Mouse (Mus musculus): ENCODE data around the gene Ormdl2. TPM values are rescaled to one million over a fixed set of nuclear protein-coding genes. Genes with fewer than 3 reads are reported as not detected.

The Ormdl2 gene
- polyA plus RNA-seq, 1 experiment: 69.2 TPM

- Histone ChIP-seq H3K4me3 (ENCODE audit: low read depth, low read length) (no peak overlapping the region), H3K9me3 (replicated peaks; ENCODE audit: control insufficient read depth, insufficient read depth, low read length, poor library complexity, severe bottlenecking) (no peaks in the 10 kb centered on the region), H3K4me1 (ENCODE audit: control insufficient read depth, insufficient read depth, low read length) (no peaks in the 10 kb centered on the region), H3K27ac (ENCODE audit: insufficient read depth, low read length) (no peak overlapping the region), H3K9ac (ENCODE audit: low read depth, poor library complexity, severe bottlenecking) (no peak overlapping the region), H3K36me3 (ENCODE audit: control insufficient read depth, insufficient read depth, low read length, poor library complexity, severe bottlenecking) (no peaks in the 10 kb centered on the region), H3K27me3 (ENCODE audit: control insufficient read depth, insufficient read depth, low read length, poor library complexity, severe bottlenecking) (no peaks in the 10 kb centered on the region)
- TF ChIP-seq EP300 (IDR thresholded peaks at IDR 0.05; ENCODE audit: insufficient read depth, low read depth, low read length): no peak
- TF ChIP-seq CTCF (IDR thresholded peaks at IDR 0.05; ENCODE audit: low read depth, low read length): no peak
- no peak for TF ChIP-seq POLR2A (IDR thresholded peaks at IDR 0.05; ENCODE audit: insufficient read depth, low read length)
Observed at GRCm38 (mm10) chr10:128807018-128807417, 14.4 kb downstream of the Ormdl2 start.

DNA sequence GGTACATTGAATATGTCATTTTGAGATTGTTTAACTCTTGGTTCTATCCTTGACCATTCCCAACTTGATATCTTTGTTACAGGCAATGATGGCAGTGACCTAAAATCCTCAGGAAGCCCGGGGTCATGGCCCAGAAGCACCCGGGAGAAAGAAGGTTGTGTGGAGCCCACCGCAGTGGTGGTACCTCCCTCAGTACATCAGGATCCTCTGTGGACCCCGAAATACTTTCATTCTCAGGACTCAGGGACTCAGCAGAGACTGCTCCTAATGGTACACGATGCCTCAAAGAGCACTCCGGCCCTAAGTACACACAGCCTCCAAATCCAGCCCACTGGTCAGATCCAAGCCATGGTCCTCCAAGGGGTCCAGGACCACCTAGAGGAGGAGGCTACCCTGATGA, 15.4 kb downstream of the Ormdl2 start:
- Histone ChIP-seq H3K27ac (ENCODE audit: insufficient read depth, low read length) (no peak overlapping the region), H3K4me1 (ENCODE audit: control insufficient read depth, insufficient read depth, low read length) (no peaks in the 10 kb centered on the region), H3K9me3 (replicated peaks; ENCODE audit: control insufficient read depth, insufficient read depth, low read length, poor library complexity, severe bottlenecking) (no peaks in the 10 kb centered on the region), H3K9ac (ENCODE audit: low read depth, poor library complexity, severe bottlenecking) (peak overlapping the region; percentile 80), H3K4me3 (ENCODE audit: low read depth, low read length) (peak overlapping the region; percentile 83), H3K27me3 (ENCODE audit: control insufficient read depth, insufficient read depth, low read length, poor library complexity, severe bottlenecking) (no peaks in the 10 kb centered on the region), H3K36me3 (ENCODE audit: control insufficient read depth, insufficient read depth, low read length, poor library complexity, severe bottlenecking) (no peaks in the 10 kb centered on the region)
- TF ChIP-seq CTCF (IDR thresholded peaks at IDR 0.05; ENCODE audit: low read depth, low read length) (no peak), POLR2A (IDR thresholded peaks at IDR 0.05; ENCODE audit: insufficient read depth, low read length) (no peak), EP300 (IDR thresholded peaks at IDR 0.05; ENCODE audit: insufficient read depth, low read depth, low read length) (no peak)

DNA sequence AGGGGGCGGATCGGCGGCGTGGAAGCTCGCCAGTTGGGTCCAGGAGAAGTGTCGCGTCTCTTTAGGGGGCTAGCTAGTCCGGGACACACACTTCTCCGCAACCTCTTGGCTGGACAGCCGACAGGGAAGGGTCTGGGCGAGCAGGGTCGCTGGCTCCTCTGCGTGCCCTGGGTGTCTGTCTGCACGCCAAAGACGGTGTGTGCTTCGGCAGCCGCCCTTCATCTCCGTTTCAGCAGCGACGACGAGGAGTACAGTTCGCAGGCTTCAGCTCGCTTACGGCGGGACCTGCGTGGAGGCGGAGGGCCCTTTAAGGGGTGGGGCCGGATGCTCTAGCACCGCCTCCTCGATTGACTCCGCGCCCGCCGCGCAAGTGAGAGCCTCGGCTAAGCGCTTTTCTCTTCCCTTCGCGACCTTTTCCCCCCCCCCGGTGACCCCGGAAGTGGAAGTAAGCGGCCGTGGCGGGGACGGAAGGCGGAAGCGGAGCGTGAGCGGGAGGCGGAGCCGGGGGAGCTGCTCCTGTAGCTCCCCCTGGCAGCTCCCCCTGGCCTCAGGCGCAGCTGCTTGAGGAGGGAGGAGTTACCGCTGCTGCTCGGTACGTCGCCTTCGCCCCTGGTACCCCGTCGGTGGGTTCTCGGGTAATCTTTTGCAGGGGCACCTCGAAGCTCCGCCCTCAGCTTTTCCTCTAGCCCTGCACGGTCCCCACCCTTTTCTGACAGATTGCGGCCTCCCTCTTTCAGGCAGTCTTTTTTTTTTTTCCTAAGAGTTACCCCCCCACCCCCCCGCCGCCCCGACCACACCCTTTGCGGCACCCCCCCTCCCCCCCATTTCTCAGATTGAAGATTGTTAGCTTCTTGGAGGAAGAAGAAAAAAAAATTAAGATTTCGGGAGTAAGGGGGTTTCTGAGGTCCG, 16.1 kb downstream of the Ormdl2 start:
- Histone ChIP-seq H3K4me3 (ENCODE audit: low read depth, low read length) (peak overlapping the region; percentile 83), H3K27me3 (ENCODE audit: control insufficient read depth, insufficient read depth, low read length, poor library complexity, severe bottlenecking) (no peaks in the 10 kb centered on the region), H3K36me3 (ENCODE audit: control insufficient read depth, insufficient read depth, low read length, poor library complexity, severe bottlenecking) (no peaks in the 10 kb centered on the region), H3K9me3 (replicated peaks; ENCODE audit: control insufficient read depth, insufficient read depth, low read length, poor library complexity, severe bottlenecking) (no peaks in the 10 kb centered on the region), H3K27ac (ENCODE audit: insufficient read depth, low read length) (peak overlapping the region; percentile 16), H3K9ac (ENCODE audit: low read depth, poor library complexity, severe bottlenecking) (peak overlapping the region; percentile 80), H3K4me1 (ENCODE audit: control insufficient read depth, insufficient read depth, low read length) (no peaks in the 10 kb centered on the region)
- TF ChIP-seq POLR2A (IDR thresholded peaks at IDR 0.05; ENCODE audit: insufficient read depth, low read length) (no peak), CTCF (IDR thresholded peaks at IDR 0.05; ENCODE audit: low read depth, low read length) (no peak), EP300 (IDR thresholded peaks at IDR 0.05; ENCODE audit: insufficient read depth, low read depth, low read length) (no peak)

DNA sequence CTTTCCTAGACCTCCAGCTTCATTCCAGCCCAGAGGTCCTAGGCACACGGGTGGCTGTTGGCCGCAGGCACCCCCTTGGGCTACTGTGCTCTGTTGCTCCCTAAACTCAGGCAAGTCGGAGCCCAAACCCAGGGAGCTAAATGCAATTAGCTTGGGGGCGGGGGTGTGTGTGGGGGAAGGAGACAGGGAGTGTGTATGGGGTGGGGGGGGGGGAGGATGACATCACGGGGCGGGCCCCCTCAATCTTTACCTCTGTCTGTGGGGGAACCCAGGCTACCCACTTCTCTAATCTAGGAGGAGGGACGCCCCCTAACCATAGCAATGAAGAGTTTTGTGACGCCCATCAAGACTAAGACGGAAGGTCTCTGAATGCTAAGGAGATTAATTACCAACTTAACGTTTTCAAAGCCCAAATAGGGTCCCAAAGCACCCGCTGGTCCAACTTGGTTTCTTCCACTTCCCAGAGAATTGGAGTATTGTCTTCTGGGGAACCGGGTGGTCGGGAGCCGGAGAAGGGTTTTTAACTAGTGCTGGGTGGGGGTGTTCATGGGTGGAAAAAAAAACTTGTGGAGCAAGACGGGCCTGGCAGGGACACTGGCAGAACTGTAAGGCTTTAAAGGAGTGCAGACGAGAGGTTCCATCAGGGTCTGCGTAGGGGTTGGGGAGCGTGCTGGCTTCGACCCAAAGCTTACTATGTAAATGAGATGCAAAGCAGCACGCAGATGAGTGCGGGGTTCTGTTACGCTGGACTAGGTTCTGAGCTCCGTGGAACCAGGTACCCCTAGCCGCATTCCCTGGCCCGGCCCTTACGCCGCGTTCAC, 17.0 kb downstream of the Ormdl2 start, which contains the start of gene Tmem198b:
Gene Tmem198b (minus strand): TSS at position 100 of the 821 bp plus-strand sequence.
- no peaks in the 10 kb centered on the region for H3K36me3 ChIP-seq (ENCODE audit: control insufficient read depth, insufficient read depth, low read length, poor library complexity, severe bottlenecking)
- no peaks in the 10 kb centered on the region for H3K4me1 ChIP-seq (ENCODE audit: control insufficient read depth, insufficient read depth, low read length)
- peak within 1 kb of the TSS; percentile 83 for H3K4me3 ChIP-seq (ENCODE audit: low read depth, low read length)
- peak within 1 kb of the TSS; percentile 40 for H3K27ac ChIP-seq (ENCODE audit: insufficient read depth, low read length)
- H3K27me3 ChIP-seq (ENCODE audit: control insufficient read depth, insufficient read depth, low read length, poor library complexity, severe bottlenecking): no peaks in the 10 kb centered on the region
- TF ChIP-seq EP300 (IDR thresholded peaks at IDR 0.05; ENCODE audit: insufficient read depth, low read depth, low read length) (no peak), POLR2A (IDR thresholded peaks at IDR 0.05; ENCODE audit: insufficient read depth, low read length) (no peak), CTCF (IDR thresholded peaks at IDR 0.05; ENCODE audit: low read depth, low read length) (no peak)
- H3K9me3 ChIP-seq (replicated peaks; ENCODE audit: control insufficient read depth, insufficient read depth, low read length, poor library complexity, severe bottlenecking): no peaks in the 10 kb centered on the region
- peak within 1 kb of the TSS; percentile 80 for H3K9ac ChIP-seq (ENCODE audit: low read depth, poor library complexity, severe bottlenecking)

GRCm38 (mm10) chr10:128803771-128804270, 17.6 kb downstream of the Ormdl2 start, which contains the start of gene Dnajc14:
Gene Dnajc14 (plus strand): TSS chr10:128804062.
- peak within 1 kb of the TSS; percentile 40 for H3K27ac ChIP-seq (ENCODE audit: insufficient read depth, low read length)
- H3K4me1 ChIP-seq (ENCODE audit: control insufficient read depth, insufficient read depth, low read length): no peaks in the 10 kb centered on the region
- H3K9me3 ChIP-seq (replicated peaks; ENCODE audit: control insufficient read depth, insufficient read depth, low read length, poor library complexity, severe bottlenecking): no peaks in the 10 kb centered on the region
- no peaks in the 10 kb centered on the region for H3K27me3 ChIP-seq (ENCODE audit: control insufficient read depth, insufficient read depth, low read length, poor library complexity, severe bottlenecking)
- TF ChIP-seq EP300 (IDR thresholded peaks at IDR 0.05; ENCODE audit: insufficient read depth, low read depth, low read length) (no peak), POLR2A (IDR thresholded peaks at IDR 0.05; ENCODE audit: insufficient read depth, low read length) (no peak), CTCF (IDR thresholded peaks at IDR 0.05; ENCODE audit: low read depth, low read length) (no peak)
- H3K9ac ChIP-seq (ENCODE audit: low read depth, poor library complexity, severe bottlenecking): peak within 1 kb of the TSS; percentile 80
- peak within 1 kb of the TSS; percentile 83 for H3K4me3 ChIP-seq (ENCODE audit: low read depth, low read length)
- H3K36me3 ChIP-seq (ENCODE audit: control insufficient read depth, insufficient read depth, low read length, poor library complexity, severe bottlenecking): no peaks in the 10 kb centered on the region

Measured in ES-Bruce4 (cell line).